Mouse (Mus musculus): ENCODE measurements around the gene Cnn2. TPM values are rescaled to one million over a fixed set of nuclear protein-coding genes. Genes with fewer than 3 reads are reported as not detected.
A peak's percentile ranks its signal among the peaks of the same experiment; 100 is the strongest.

The Cnn2 gene
- total RNA-seq, 2 experiments from 2014 or later = 5.6 to 8.0 TPM

DNA sequence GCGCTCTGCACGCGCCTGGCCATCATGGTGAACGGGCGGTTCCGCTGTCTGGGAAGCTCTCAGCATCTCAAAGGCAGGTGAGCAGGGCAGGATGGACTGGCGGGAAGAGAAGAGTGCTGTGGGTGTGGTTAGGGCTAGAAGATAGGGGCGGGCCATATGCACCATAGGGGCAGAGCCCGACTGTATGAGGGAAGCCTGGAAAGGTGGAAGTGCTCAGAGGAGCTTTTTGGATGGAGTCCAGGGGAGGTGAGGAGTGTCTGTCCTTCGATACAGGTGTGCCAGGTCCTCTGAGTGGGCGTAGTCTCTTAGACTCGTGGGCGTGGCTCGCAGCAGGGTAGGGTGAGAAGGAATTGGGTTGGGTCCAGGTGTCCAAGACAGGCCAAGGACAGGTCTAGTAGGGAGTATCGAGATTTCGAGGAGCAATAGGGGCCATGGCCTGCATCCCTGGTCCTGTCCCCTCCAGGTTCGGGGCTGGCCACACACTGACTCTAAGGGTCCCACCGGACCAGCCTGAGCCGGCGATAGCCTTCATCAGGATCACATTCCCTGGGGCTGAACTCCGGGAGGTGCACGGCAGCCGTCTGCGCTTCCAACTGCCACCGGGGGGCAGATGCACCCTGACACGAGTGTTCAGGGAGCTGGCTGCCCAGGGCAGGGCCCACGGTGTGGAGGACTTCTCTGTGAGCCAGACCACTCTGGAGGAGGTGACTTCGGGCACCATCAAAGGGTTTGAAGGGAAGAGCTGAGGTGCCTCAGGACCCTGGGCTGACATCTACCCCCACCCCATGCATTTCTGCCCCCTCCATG, 26.3 kb downstream of the Cnn2 start:
- no peak overlapping the region for H3K27ac ChIP-seq
- intact Hi-C loops (cut with DNase I) = no loop called here
- TF ChIP-seq CTCF (IDR thresholded peaks at IDR 0.05) = peak; percentile 15; the same call in 1 of the 2 replicates
- no peak overlapping the region for H3K4me3 ChIP-seq
- DNase-seq (ENCODE audit: extremely low spot score in 1 of 2, low spot score in 2 of 2) = no peak

DNA sequence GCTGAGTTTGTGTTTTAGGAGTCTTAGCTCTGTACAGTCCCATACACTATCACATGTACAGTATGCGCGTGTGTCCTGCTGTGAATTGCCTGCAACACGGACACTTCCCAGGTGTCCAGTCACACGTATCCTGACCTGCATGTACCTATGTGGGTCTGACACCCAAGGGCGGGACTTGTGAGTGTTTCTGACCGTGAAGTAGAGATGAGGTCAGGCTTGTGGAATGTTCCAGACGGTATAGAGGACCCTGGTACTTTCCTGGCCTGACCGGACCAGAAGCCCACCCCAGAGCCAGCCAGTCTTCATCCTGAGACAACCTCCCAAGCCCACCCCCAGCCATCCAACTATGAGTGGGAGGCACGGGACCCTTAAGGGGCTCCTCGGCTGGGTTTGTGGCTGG, 27.2 kb downstream of the Cnn2 start:
- Histone ChIP-seq H3K27ac (no peak overlapping the region), H3K4me3 (no peak overlapping the region)
- no peak for DNase-seq (ENCODE audit: extremely low spot score in 1 of 2, low spot score in 2 of 2)
- no peak for TF ChIP-seq CTCF (IDR thresholded peaks at IDR 0.05)
- intact Hi-C loops (cut with DNase I) = no loop called here

- no peak for DNase-seq (ENCODE audit: extremely low spot score in 1 of 2, low spot score in 2 of 2)
- TF ChIP-seq CTCF (IDR thresholded peaks at IDR 0.05) = no peak
- intact Hi-C loops (cut with DNase I) = no loop called here
- no peak within 1 kb of the TSS for H3K27ac ChIP-seq
- peak within 1 kb of the TSS; percentile 8; the same call in 1 of the 2 replicates for H3K4me3 ChIP-seq
Measured at GRCm38 (mm10) chr10:80016511-80016910, 28.1 kb downstream of the Cnn2 start, which contains the start of gene Arhgap45. Gene Arhgap45, plus strand, starts transcription at chr10:80016653.

DNA sequence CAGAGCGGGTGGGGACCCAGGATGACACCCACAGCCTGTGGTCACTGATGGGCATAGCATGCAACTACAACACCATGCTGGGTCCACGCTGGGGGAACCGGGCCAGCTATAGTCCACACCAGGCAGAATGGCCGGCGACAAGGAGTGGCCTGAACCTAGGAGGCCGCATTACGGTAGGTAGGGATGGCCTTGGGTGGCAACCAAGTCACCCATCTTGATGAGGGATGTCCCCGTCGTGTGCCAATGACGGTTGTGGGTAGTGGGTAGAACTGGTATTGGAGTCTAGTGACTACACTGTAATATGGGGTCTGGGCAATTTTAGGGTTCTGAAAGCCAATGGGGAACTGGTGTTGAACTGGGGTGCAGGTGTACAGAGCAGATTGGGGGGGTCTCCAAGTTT, 28.5 kb downstream of the Cnn2 start:
- peak overlapping the region; percentile 8; the same call in 1 of the 2 replicates for H3K4me3 ChIP-seq
- DNase-seq (ENCODE audit: extremely low spot score in 1 of 2, low spot score in 2 of 2) = no peak
- no peak for TF ChIP-seq CTCF (IDR thresholded peaks at IDR 0.05)
- intact Hi-C loops (cut with DNase I) = no loop called here
- no peak overlapping the region for H3K27ac ChIP-seq

GRCm38 (mm10) chr10:80017361-80017760, 29.0 kb downstream of the Cnn2 start:
- Histone ChIP-seq H3K27ac (no peak overlapping the region), H3K4me3 (no peak overlapping the region)
- no peak for TF ChIP-seq CTCF (IDR thresholded peaks at IDR 0.05)
- intact Hi-C loops (cut with DNase I) = no loop called here
- DNase-seq (ENCODE audit: extremely low spot score in 1 of 2, low spot score in 2 of 2) = no peak

GRCm38 (mm10) chr10:80017771-80018170, 29.4 kb downstream of the Cnn2 start:
- DNase-seq (ENCODE audit: extremely low spot score in 1 of 2, low spot score in 2 of 2) = no peak
- TF ChIP-seq CTCF (IDR thresholded peaks at IDR 0.05) = no peak
- H3K27ac ChIP-seq = no peak overlapping the region
- H3K4me3 ChIP-seq = no peak overlapping the region
- intact Hi-C loops (cut with DNase I) = no loop called here

GRCm38 (mm10) chr10:80018739-80019297, 30.4 kb downstream of the Cnn2 start:
- DNase-seq (ENCODE audit: extremely low spot score in 1 of 2, low spot score in 2 of 2) = no peak
- H3K27ac ChIP-seq = no peak overlapping the region
- no peak overlapping the region for H3K4me3 ChIP-seq
- no peak; the same call in 1 of the 2 replicates for TF ChIP-seq CTCF (IDR thresholded peaks at IDR 0.05)
- intact Hi-C loops (cut with DNase I) = no loop called here

GRCm38 (mm10) chr10:80019471-80020131, 31.2 kb downstream of the Cnn2 start:
- Histone ChIP-seq H3K4me3 (no peak overlapping the region), H3K27ac (no peak overlapping the region)
- intact Hi-C loops (cut with DNase I) = no loop called here
- TF ChIP-seq CTCF (IDR thresholded peaks at IDR 0.05) = no peak; the same call in 1 of the 2 replicates
- DNase-seq (ENCODE audit: extremely low spot score in 1 of 2, low spot score in 2 of 2) = no peak

- DNase-seq (ENCODE audit: extremely low spot score in 1 of 2, low spot score in 2 of 2) = no peak
Measured at GRCm38 (mm10) chr10:80020191-80020590, 31.8 kb downstream of the Cnn2 start.

GRCm38 (mm10) chr10:80020603-80021319, 32.4 kb downstream of the Cnn2 start:
- intact Hi-C loops (cut with DNase I) = no loop called here
- Histone ChIP-seq H3K4me3 (no peak overlapping the region), H3K27ac (no peak overlapping the region)
- no peak for DNase-seq (ENCODE audit: extremely low spot score in 1 of 2, low spot score in 2 of 2)
- no peak; the same call in 1 of the 2 replicates for TF ChIP-seq CTCF (IDR thresholded peaks at IDR 0.05)

More at GRCm38 (mm10) chr10:80020191-80020590, 31.8 kb downstream of the Cnn2 start:
- Histone ChIP-seq H3K27ac (no peak overlapping the region), H3K4me3 (no peak overlapping the region)
- intact Hi-C loops (cut with DNase I) = no loop called here
- TF ChIP-seq CTCF (IDR thresholded peaks at IDR 0.05) = no peak

DNA sequence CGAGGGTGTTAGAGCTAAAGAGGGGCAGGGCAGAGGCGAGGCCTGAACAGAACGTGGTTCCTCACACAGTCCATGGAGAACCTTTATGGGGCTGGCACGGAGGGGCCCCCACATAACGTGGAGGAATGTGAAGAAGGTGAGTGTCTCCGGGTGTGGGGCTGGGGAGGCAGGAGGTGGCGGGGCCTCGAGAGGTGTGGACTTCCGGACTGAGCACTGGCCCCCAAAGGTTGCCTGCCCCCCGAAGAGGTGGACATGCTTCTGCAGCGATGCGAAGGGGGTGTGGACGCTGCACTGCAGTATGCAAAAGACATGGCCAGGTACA, 32.9 kb downstream of the Cnn2 start:
- H3K27ac ChIP-seq = no peak overlapping the region
- intact Hi-C loops (cut with DNase I) = no loop called here
- no peak for TF ChIP-seq CTCF (IDR thresholded peaks at IDR 0.05)
- no peak overlapping the region for H3K4me3 ChIP-seq
- no peak for DNase-seq (ENCODE audit: extremely low spot score in 1 of 2, low spot score in 2 of 2)

DNA sequence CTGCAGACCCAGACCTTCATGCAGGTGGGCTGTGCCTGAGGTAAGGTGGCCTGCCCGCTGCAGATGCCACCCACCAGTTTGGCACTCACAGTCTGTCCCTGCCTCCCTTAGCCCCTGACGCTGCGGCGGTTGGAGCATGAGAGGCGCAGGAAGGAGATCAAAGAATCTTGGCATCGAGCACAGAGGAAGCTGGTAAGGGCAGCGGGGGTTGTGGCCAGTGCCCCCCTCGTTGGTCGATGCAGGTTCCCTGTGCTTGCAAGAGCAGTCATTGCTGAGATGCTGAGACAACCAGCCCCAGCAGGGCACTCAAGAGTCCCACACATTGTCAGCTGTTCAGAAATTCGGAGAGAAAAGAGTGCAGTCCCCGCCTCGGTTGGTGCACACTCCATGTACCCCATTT, 33.8 kb downstream of the Cnn2 start:
- no peak overlapping the region for H3K27ac ChIP-seq
- intact Hi-C loops (cut with DNase I) = loop anchor here (2.0 kb wide), 1 partner anchor 17 kb away; no protein-coding TSS in a partner anchor
- DNase-seq (ENCODE audit: extremely low spot score in 1 of 2, low spot score in 2 of 2) = no peak
- no peak for TF ChIP-seq CTCF (IDR thresholded peaks at IDR 0.05)
- no peak overlapping the region for H3K4me3 ChIP-seq

Measured in left cerebral cortex, adult 2 months (tissue).